15 mouse cellular contexts compared by ENCODE assay signal in genomic region chr13:40893573-40893972, GRCm38 (mm10).
"Had no signal": no experiment of that assay in that cellular context is flagged by ENCODE, and none has a peak within 500 bp of the region (broad histone marks: within the 10 kb centered on the region; RNA-seq: fewer than 3 reads in every experiment).

No protein-coding gene starts in this region.

- H3K36me3 ChIP-seq: midbrain, embryonic 13.5 days; midbrain, embryonic 15.5 days; neural tube, embryonic 12.5 days; stomach, embryonic 15.5 days had no signal

- H3K9ac ChIP-seq: lung, embryonic 14.5 days; midbrain, embryonic 13.5 days; midbrain, embryonic 15.5 days; neural tube, embryonic 12.5 days; stomach, embryonic 15.5 days had no signal

- H3K4me2 ChIP-seq: lung, embryonic 14.5 days; midbrain, embryonic 11.5 days; midbrain, embryonic 13.5 days; midbrain, embryonic 15.5 days; neural tube, embryonic 12.5 days; stomach, embryonic 15.5 days had no signal

- ATAC-seq: midbrain, embryonic 13.5 days; midbrain, embryonic 15.5 days had no signal

- DNase-seq: lung, adult 18-20 months; lung, embryonic 14.5 days; lung, postnatal 14 days; lung, postnatal 4 days; right cerebral cortex, postnatal 14 days; thymus, adult 2 months; thymus, postnatal 25 days; thymus, postnatal 4 days had no signal

- H3K4me3 ChIP-seq: megakaryocyte, embryonic 14.5 days; midbrain, embryonic 13.5 days; midbrain, embryonic 15.5 days; neural tube, embryonic 12.5 days; stomach, embryonic 15.5 days had no signal

- H3K9me3 ChIP-seq: megakaryocyte, embryonic 14.5 days; midbrain, embryonic 13.5 days; midbrain, embryonic 15.5 days; neural tube, embryonic 12.5 days; stomach, embryonic 15.5 days had no signal

- H3K27ac ChIP-seq: midbrain, embryonic 13.5 days; midbrain, embryonic 15.5 days; neural tube, embryonic 12.5 days; stomach, embryonic 15.5 days; stomach, postnatal 0 days had no signal

- H3K27me3 ChIP-seq: midbrain, embryonic 13.5 days; midbrain, embryonic 15.5 days; neural tube, embryonic 12.5 days; stomach, embryonic 15.5 days had no signal
